Mouse (Mus musculus) cerebellum, adult 2 months (tissue): ENCODE results near the gene Ube2q1. TPM values are rescaled to one million over a fixed set of nuclear protein-coding genes. Genes with fewer than 3 reads are reported as not detected.

ENCODE experiments used
- DNase-seq, 2 experiments: peaks; one replicate each; pipeline ENCODE4 v3.0.0; 2021
- H3K27ac ChIP-seq: fragments of 200-500 bp; 2 replicates; pipeline ENCODE4 v1.5.1; 2012; ENCODE audit warnings: low read length, control low read depth, inconsistent platforms; ENCODE audit not compliant: insufficient read depth
- H3K27me3 ChIP-seq: fragments of 200-500 bp; 2 replicates; pipeline ENCODE4 v1.6.1; 2012; ENCODE audit warnings: inconsistent platforms, mild to moderate bottlenecking, low read length, moderate library complexity; ENCODE audit not compliant: control insufficient read depth, insufficient read depth
- H3K4me1 ChIP-seq: fragments of 200-500 bp; 2 replicates; pipeline ENCODE4 v1.6.1; 2011; ENCODE audit warnings: low read length; ENCODE audit not compliant: control insufficient read depth, insufficient read depth
- H3K4me3 ChIP-seq: fragments of 200-500 bp; replicated peaks from 2 replicates; pipeline ENCODE3; 2011; ENCODE audit warnings: mild to moderate bottlenecking, low read depth, low read length, control low read depth; ENCODE audit not compliant: insufficient read depth
- CTCF ChIP-seq: fragments of 200-500 bp; IDR thresholded peaks from 2 replicates; pipeline ENCODE4 v1.5.1; 2011; ENCODE audit warnings: low read depth, mild to moderate bottlenecking, control low read depth, low read length, moderate library complexity, borderline replicate concordance; ENCODE audit not compliant: insufficient read depth
- POLR2A ChIP-seq: fragments of 200-500 bp; IDR thresholded peaks from 2 replicates; pipeline ENCODE4 v1.6.1; 2011; ENCODE audit warnings: low read length, control low read depth, borderline replicate concordance; ENCODE audit not compliant: insufficient read depth
- WGBS: fragments of 180-500 bp; shearing (Covaris S2); methylation state at CpG from one replicate; pipeline ENCODE4 v1.1.7; 2018; 5-methylcytosine and 5-hydroxymethylcytosine counted together
- polyA plus RNA-seq: library from polyadenylated mRNA; depleted of rRNA; stranded (reverse); fragments of >200 nt; gene quantifications from 2 replicates; pipeline ENCODE4 v1.2.3, GENCODE M21; 2012; rRNA removed

The Ube2q1 gene
- polyA plus RNA-seq: 52.7 and 55.7 TPM in 2 replicates

GRCm38 (mm10) chr3:89772968-89773709, at the start of gene Ube2q1:
Gene Ube2q1 (plus strand): TSS chr3:89773616.
- Histone ChIP-seq H3K27me3 (no peaks in the 10 kb centered on the region), H3K4me1 (peaks cover 16% of the 10 kb centered on the region; the same call in 1 of the 2 replicates), H3K4me3 (peak within 1 kb of the TSS; percentile 62), H3K27ac (peak within 1 kb of the TSS; percentile 72)
- DNase-seq: peak; percentile 96 to 97
- peak; percentile 28; the same call in 1 of the 2 replicates for TF ChIP-seq POLR2A
- TF ChIP-seq CTCF: no peak
- 2% methylated on average over 70 of the region's 90 CpGs for WGBS

- DNase-seq: peak; percentile 29 to 41
- H3K4me1 ChIP-seq: peaks cover 13% of the 10 kb centered on the region; the same call in 1 of the 2 replicates
- TF ChIP-seq POLR2A (no peak), CTCF (peak; percentile 69)
- H3K27me3 ChIP-seq: no peaks in the 10 kb centered on the region
- no peak overlapping the region for H3K27ac ChIP-seq
- no peak overlapping the region for H3K4me3 ChIP-seq
- 20% methylated on average over 4 of the region's 4 CpGs for WGBS
Measured at GRCm38 (mm10) chr3:89727028-89727427, 46.4 kb upstream of the Ube2q1 start.

GRCm38 (mm10) chr3:89728848-89729247, 44.6 kb upstream of the Ube2q1 start:
- H3K27ac ChIP-seq: no peak overlapping the region
- TF ChIP-seq CTCF (no peak), POLR2A (no peak)
- DNase-seq: no peak
- H3K27me3 ChIP-seq: no peaks in the 10 kb centered on the region
- 89% methylated on average over 2 of the region's 2 CpGs for WGBS
- no peak overlapping the region for H3K4me3 ChIP-seq
- H3K4me1 ChIP-seq: peaks cover 9% of the 10 kb centered on the region; the same call in 1 of the 2 replicates

- H3K4me1 ChIP-seq: peaks cover 13% of the 10 kb centered on the region; the same call in 1 of the 2 replicates
- 1% methylated on average over 32 of the region's 32 CpGs for WGBS
Measured at GRCm38 (mm10) chr3:89730350-89731331, 42.8 kb upstream of the Ube2q1 start.

GRCm38 (mm10) chr3:89732091-89732490, 41.3 kb upstream of the Ube2q1 start:
- WGBS: 67% methylated on average over 4 of the region's 4 CpGs
- H3K4me3 ChIP-seq: no peak overlapping the region
- TF ChIP-seq CTCF (no peak), POLR2A (no peak)
- H3K27ac ChIP-seq: no peak overlapping the region
- peaks cover 14% of the 10 kb centered on the region; the same call in 1 of the 2 replicates for H3K4me1 ChIP-seq
- no peak for DNase-seq
- no peaks in the 10 kb centered on the region for H3K27me3 ChIP-seq

More at GRCm38 (mm10) chr3:89730350-89731331, 42.8 kb upstream of the Ube2q1 start:
- Histone ChIP-seq H3K27ac (peak overlapping the region; percentile 44), H3K4me3 (peak overlapping the region; percentile 59), H3K27me3 (no peaks in the 10 kb centered on the region)
- peak; percentile 20; the same call in 1 of the 2 replicates for TF ChIP-seq CTCF
- no peak for TF ChIP-seq POLR2A
- peak; percentile 48 for DNase-seq

GRCm38 (mm10) chr3:89738509-89738908, 34.9 kb upstream of the Ube2q1 start:
- no peak overlapping the region for H3K27ac ChIP-seq
- no peak for TF ChIP-seq POLR2A
- no peak for TF ChIP-seq CTCF
- WGBS: 96% methylated on average over 6 of the region's 6 CpGs
- H3K4me1 ChIP-seq: peaks cover 23% of the 10 kb centered on the region; the same call in 1 of the 2 replicates
- H3K27me3 ChIP-seq: no peaks in the 10 kb centered on the region
- no peak overlapping the region for H3K4me3 ChIP-seq
- no peak for DNase-seq

- peak in 1 of 2 experiments; percentile 23 for DNase-seq
- Histone ChIP-seq H3K27ac (no peak overlapping the region), H3K27me3 (no peaks in the 10 kb centered on the region), H3K4me1 (peaks cover 29% of the 10 kb centered on the region), H3K4me3 (no peak overlapping the region)
- 38% methylated on average over 1 of the region's 1 CpGs for WGBS
- TF ChIP-seq CTCF (no peak), POLR2A (no peak)
Measured at GRCm38 (mm10) chr3:89752307-89752706, 21.1 kb upstream of the Ube2q1 start.
